Mouse (Mus musculus): Measurements from ENCODE around the gene Tcl1.

DNA sequence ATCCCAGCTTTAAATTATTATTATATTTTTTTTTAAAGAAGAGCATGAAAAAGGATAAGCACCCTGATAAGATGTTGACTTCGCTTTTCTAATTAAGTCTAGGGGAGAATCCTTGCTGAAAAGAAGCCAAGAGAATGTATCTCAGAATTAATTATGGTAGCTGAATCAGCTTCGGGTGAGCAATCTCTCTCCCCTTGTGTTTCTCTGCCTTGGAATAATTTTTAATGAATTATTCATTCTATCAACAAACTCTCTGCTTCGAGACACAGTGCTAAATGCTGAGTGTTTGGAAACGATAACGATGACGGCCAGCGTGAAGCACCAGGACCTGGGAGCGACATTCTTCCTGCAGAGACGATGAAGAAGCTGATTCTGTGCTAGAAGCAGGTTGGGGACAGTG, 16.5 kb upstream of the Tcl1 start:
- TF ChIP-seq CTCF (IDR thresholded peaks at IDR 0.05; ENCODE audit: borderline replicate concordance, extremely low read depth, insufficient read depth, insufficient read length): no peak
- TF ChIP-seq POLR2A (IDR thresholded peaks at IDR 0.05; ENCODE audit: borderline replicate concordance, extremely low read depth, insufficient read depth, insufficient read length, poor library complexity, severe bottlenecking): no peak
